Mouse (Mus musculus) lung, postnatal 0 days (tissue): ENCODE results near the gene Sumo1.

Source experiments
- CTCF ChIP-seq: IDR thresholded peaks from 2 replicates; pipeline ENCODE4 v1.5.1; 2016; ENCODE audit warnings: antibody characterized with exemption, mild to moderate bottlenecking
- EP300 ChIP-seq: IDR thresholded peaks from 2 replicates; pipeline ENCODE4 v1.6.1; 2016; ENCODE audit warnings: antibody characterized with exemption, mild to moderate bottlenecking, control low read depth

DNA sequence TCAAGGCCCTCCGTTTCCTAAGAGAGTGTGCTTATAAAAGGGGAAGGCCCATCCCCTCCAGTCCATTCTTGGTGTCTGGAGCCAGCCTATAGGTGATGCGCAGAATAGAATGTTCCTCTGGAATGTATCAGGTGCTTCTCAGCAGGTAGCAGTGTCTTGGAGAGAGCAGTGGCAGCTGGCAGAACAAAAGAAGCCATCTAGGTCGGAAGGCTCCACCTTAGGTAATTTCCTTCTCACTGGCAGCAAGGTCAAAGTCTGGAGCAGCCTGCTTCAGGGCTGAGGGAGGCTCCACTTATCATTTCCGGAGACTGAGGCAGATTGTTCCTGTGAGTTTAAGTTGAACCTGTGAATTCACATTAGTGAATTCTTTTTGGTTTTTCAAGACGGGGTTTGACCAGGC is 27.1 kb upstream of the Sumo1 start:
- TF ChIP-seq EP300, result no peak
- TF ChIP-seq CTCF, result no peak
